Mouse (Mus musculus) brown adipose tissue, adult 24 weeks (tissue): ENCODE data around the gene Arap2. TPM values are rescaled to one million over a fixed set of nuclear protein-coding genes. Genes with fewer than 3 reads are reported as not detected.

Experiments used
- H3K27ac ChIP-seq: fragments of 200-500 bp; replicated peaks from 2 replicates; pipeline ENCODE4 v1.5.1; 2012; ENCODE audit warnings: low read depth, mild to moderate bottlenecking, low read length
- H3K4me1 ChIP-seq: fragments of 200-500 bp; 2 replicates; pipeline ENCODE4 v1.6.1; 2012; ENCODE audit warnings: low read length, mixed read lengths; ENCODE audit not compliant: control insufficient read depth, insufficient read depth, insufficient read length
- H3K4me3 ChIP-seq: fragments of 200-500 bp; 2 replicates; pipeline ENCODE4 v1.5.1; 2012; ENCODE audit warnings: low read depth, mild to moderate bottlenecking, low read length, moderate library complexity; ENCODE audit not compliant: insufficient read depth
- polyA plus RNA-seq: library from polyadenylated mRNA; stranded (reverse); fragments of >200 nt; gene quantifications from 2 replicates; pipeline ENCODE4 v1.2.4, GENCODE M21; 2012; ENCODE audit not compliant: missing spikeins, insufficient read depth, insufficient read length

The Arap2 gene
- polyA plus RNA-seq, 1 experiment = 3.9 TPM

- no peaks in the 10 kb centered on the region for H3K4me1 ChIP-seq
- no peak overlapping the region for H3K27ac ChIP-seq
- no peak overlapping the region for H3K4me3 ChIP-seq
These were observed 154.0 kb downstream of the Arap2 start for GRCm38 (mm10) chr5:62611990-62612389.

- no peaks in the 10 kb centered on the region for H3K4me1 ChIP-seq
- H3K4me3 ChIP-seq = no peak overlapping the region
- H3K27ac ChIP-seq = no peak overlapping the region
These were observed 178.6 kb downstream of the Arap2 start for GRCm38 (mm10) chr5:62587348-62587747.

GRCm38 (mm10) chr5:62582643-62583042 lies 183.3 kb downstream of the Arap2 start:
- Histone ChIP-seq H3K4me3 (no peak overlapping the region), H3K27ac (no peak overlapping the region)

GRCm38 (mm10) chr5:62581699-62582098 lies 184.3 kb downstream of the Arap2 start:
- Histone ChIP-seq H3K4me3 (no peak overlapping the region), H3K4me1 (no peaks in the 10 kb centered on the region), H3K27ac (no peak overlapping the region)

More at GRCm38 (mm10) chr5:62582643-62583042, 183.3 kb downstream of the Arap2 start:
- H3K4me1 ChIP-seq = no peaks in the 10 kb centered on the region

- Histone ChIP-seq H3K4me1 (no peaks in the 10 kb centered on the region), H3K27ac (no peak overlapping the region), H3K4me3 (no peak overlapping the region)
These were observed 191.6 kb downstream of the Arap2 start for GRCm38 (mm10) chr5:62574336-62574844.

Other genes with a start within 250 kb of the Arap2 start
- gene Dthd1, start 47.7 kb upstream of the Arap2 start, polyA plus RNA-seq = not detected in 2 replicates